Mouse (Mus musculus): ENCODE measurements around the gene Eif3i.

GRCm38 (mm10) chr4:129588865-129589264 is 11.6 kb downstream of the Eif3i start:
- no peak for TF ChIP-seq CTCF (IDR thresholded peaks at IDR 0.05; ENCODE audit: control insufficient read depth, insufficient read depth, insufficient replicate concordance, low read depth, low read length)
- TF ChIP-seq POLR2A (IDR thresholded peaks at IDR 0.05; ENCODE audit: control insufficient read depth, low read depth, low read length) = no peak

All from testis, adult 2 months (tissue).